Mouse (Mus musculus) neural tube, embryonic 15.5 days (tissue): ENCODE results near the gene Cdk16. TPM values are rescaled to one million over a fixed set of nuclear protein-coding genes. Genes with fewer than 3 reads are reported as not detected.
"Not testable (repeated sequence)": the region's sequence is repeated elsewhere in the genome, so short reads cannot be mapped to it uniquely, and the experiment has no call there.

ENCODE experiments used
- ATAC-seq: fragments of 200-750 bp; cut with Nextera tagmentation; 2 replicates; pipeline ENCODE4 v1.8.0; 2017; ENCODE audit warnings: mild to moderate bottlenecking, moderate TSS enrichment, moderate library complexity; ENCODE audit not compliant: low FRiP score
- H3K27ac ChIP-seq: fragments of 300-500 bp; sonication (generic); replicated peaks from 2 replicates; pipeline ENCODE4 v1.5.1; 2015; ENCODE audit warnings: mild to moderate bottlenecking, inconsistent platforms
- H3K27me3 ChIP-seq: fragments of 300-500 bp; sonication (generic); replicated peaks from 2 replicates; pipeline ENCODE4 v1.6.1; 2015; ENCODE audit warnings: inconsistent platforms
- H3K36me3 ChIP-seq: fragments of 300-500 bp; sonication (generic); 2 replicates; pipeline ENCODE4 v1.6.1; 2015; ENCODE audit warnings: inconsistent platforms
- H3K4me1 ChIP-seq: fragments of 300-500 bp; sonication (generic); 2 replicates; pipeline ENCODE4 v1.6.1; 2015; ENCODE audit warnings: inconsistent platforms
- H3K4me2 ChIP-seq: fragments of 300-500 bp; sonication (generic); 2 replicates; pipeline ENCODE4 v1.6.1; 2015; ENCODE audit warnings: inconsistent platforms, mild to moderate bottlenecking, moderate library complexity
- H3K4me3 ChIP-seq: fragments of 300-500 bp; sonication (generic); replicated peaks from 2 replicates; pipeline ENCODE4 v1.5.1; 2015; ENCODE audit warnings: mild to moderate bottlenecking, inconsistent platforms
- H3K9ac ChIP-seq: fragments of 300-500 bp; sonication (generic); replicated peaks from 2 replicates; pipeline ENCODE4 v1.6.1; 2015; ENCODE audit warnings: mild to moderate bottlenecking, inconsistent platforms
- H3K9me3 ChIP-seq: fragments of 300-500 bp; sonication (generic); replicated peaks from 2 replicates; pipeline ENCODE4 v1.6.1; 2016; ENCODE audit warnings: inconsistent platforms
- WGBS: fragments of 180-500 bp; shearing (Covaris S2); methylation state at CpG from one replicate; pipeline ENCODE4 v1.1.7; 2015; ENCODE audit warnings: mixed read lengths; 5-methylcytosine and 5-hydroxymethylcytosine counted together
- polyA plus RNA-seq: library from polyadenylated mRNA; unstranded; fragments of >200 nt; fragmentation: Nextera tagmentation; extraction: Ambion mirVana; gene quantifications from 2 replicates; pipeline ENCODE4 v1.2.1, GENCODE M21; 2015

The Cdk16 gene
- polyA plus RNA-seq, 1 experiment from 2014 or later: 167 TPM

DNA sequence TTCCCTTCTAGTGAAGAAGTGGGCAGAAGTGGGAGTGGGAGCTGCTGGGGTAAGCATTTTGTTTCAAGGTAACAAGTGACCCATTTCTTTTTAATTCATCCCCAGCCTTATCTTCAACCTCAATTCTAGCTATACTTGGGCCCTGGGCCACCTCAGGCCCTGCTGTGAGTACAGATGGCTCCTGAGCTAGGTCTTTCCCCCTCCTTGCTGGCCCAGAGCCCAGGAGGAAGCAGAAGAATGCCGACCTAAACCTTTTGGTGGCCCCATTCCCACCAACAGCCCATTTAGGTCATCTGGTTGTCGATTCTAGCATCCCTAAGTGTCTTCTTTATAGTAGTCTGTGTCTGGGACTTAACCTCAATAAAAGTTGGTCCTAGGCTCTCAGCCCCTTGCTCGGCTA, 3.8 kb downstream of the Cdk16 start:
- H3K4me2 ChIP-seq: no peak overlapping the region
- no peak overlapping the region for H3K4me3 ChIP-seq
- H3K4me1 ChIP-seq: peaks cover 19% of the 10 kb centered on the region
- peaks cover 26% of the 10 kb centered on the region for H3K36me3 ChIP-seq
- no peaks in the 10 kb centered on the region for H3K9me3 ChIP-seq
- ATAC-seq: no peak
- WGBS: 83% methylated on average over 3 of the region's 3 CpGs
- H3K27me3 ChIP-seq: no peaks in the 10 kb centered on the region
- H3K27ac ChIP-seq: no peak overlapping the region
- no peak overlapping the region for H3K9ac ChIP-seq

DNA sequence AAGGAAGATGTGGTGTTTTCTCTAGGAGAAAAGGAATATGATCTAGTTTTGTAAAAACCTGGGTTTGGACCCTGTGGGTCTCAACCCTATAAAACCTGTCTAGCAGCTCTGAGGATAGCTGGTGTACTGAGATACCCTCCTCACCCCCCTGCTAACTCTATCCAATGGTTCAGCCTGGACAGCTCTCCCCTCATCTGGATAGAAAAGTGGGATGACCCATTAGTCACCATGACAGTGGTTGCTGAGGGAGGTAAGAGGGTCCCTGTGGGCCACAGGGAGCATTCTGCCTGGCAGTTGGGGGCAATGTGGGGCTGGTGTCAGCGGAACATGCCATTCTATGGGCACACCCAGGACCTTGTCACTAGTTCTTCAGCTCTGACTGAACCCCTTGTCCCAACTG, 4.9 kb downstream of the Cdk16 start:
- peaks cover 13% of the 10 kb centered on the region for H3K4me1 ChIP-seq
- H3K4me2 ChIP-seq: no peak overlapping the region
- H3K27ac ChIP-seq: no peak overlapping the region
- H3K9ac ChIP-seq: no peak overlapping the region
- H3K27me3 ChIP-seq: no peaks in the 10 kb centered on the region
- H3K4me3 ChIP-seq: no peak overlapping the region
- 88% methylated on average over 1 of the region's 1 CpGs for WGBS
- ATAC-seq: no peak
- no peaks in the 10 kb centered on the region for H3K9me3 ChIP-seq
- H3K36me3 ChIP-seq: peaks cover 33% of the 10 kb centered on the region

DNA sequence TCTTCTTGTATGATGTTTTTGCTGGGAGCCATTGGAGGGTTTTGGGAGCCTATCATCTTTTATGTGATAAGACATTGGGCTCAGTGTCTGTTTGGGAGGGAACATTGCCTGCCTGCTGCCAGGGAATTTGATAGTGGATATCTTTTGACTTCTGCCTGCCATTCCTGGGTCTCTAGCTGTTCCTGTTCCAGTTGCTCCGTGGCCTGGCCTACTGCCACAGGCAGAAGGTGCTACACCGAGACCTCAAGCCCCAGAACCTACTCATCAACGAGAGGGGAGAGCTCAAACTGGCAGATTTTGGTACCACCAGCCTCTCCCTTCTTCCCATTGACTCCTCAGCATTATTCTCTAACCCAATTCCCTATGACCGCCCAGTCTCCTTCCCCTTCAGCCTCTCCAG, 8.1 kb downstream of the Cdk16 start:
- Histone ChIP-seq H3K4me3 (no peak overlapping the region), H3K27me3 (no peaks in the 10 kb centered on the region), H3K9ac (no peak overlapping the region), H3K4me2 (no peak overlapping the region), H3K9me3 (no peaks in the 10 kb centered on the region), H3K27ac (no peak overlapping the region), H3K36me3 (peaks cover 47% of the 10 kb centered on the region), H3K4me1 (no peaks in the 10 kb centered on the region)
- WGBS: 93% methylated on average over 4 of the region's 4 CpGs
- no peak for ATAC-seq

DNA sequence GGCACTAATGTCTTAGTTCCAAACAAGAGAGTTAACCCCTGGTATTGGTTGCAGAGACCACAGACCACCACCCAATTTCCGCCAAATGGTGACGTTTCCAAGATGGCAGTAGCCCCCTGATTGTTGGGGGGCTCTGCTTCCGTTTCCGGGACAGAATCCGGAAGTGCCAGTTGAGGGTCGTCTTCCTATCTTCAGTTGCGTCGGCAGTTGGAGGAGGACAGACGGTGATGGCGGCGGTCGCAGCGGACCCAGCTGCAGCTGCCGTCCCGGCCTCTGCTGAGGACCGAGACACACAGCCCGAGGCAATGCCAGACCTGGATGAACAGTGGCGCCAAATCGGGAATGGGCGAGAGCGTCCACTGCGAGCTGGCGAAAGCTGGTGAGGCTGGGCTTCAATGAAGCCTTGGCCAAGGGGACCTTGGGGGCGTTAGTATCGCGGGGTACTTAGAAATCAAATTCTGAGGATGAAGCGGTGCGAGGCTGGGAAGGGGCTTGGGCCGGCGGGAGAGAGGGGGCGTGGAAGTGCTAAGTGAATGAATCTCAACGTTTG, 16.1 kb downstream of the Cdk16 start, which contains the start of gene Usp11:
TSS of gene Usp11 (plus strand) at position 166 of the 550 bp plus-strand sequence.
- Histone ChIP-seq H3K36me3 (peaks cover 7% of the 10 kb centered on the region; the same call in 1 of the 2 replicates), H3K9me3 (no peaks in the 10 kb centered on the region), H3K4me1 (no peaks in the 10 kb centered on the region), H3K4me3 (peak within 1 kb of the TSS; percentile 60), H3K9ac (peak within 1 kb of the TSS; percentile 70), H3K27ac (peak within 1 kb of the TSS; percentile 91), H3K27me3 (no peaks in the 10 kb centered on the region), H3K4me2 (peak within 1 kb of the TSS; percentile 51)
- peak; percentile 93 for ATAC-seq
- WGBS: 25% methylated on average over 32 of the region's 32 CpGs

DNA sequence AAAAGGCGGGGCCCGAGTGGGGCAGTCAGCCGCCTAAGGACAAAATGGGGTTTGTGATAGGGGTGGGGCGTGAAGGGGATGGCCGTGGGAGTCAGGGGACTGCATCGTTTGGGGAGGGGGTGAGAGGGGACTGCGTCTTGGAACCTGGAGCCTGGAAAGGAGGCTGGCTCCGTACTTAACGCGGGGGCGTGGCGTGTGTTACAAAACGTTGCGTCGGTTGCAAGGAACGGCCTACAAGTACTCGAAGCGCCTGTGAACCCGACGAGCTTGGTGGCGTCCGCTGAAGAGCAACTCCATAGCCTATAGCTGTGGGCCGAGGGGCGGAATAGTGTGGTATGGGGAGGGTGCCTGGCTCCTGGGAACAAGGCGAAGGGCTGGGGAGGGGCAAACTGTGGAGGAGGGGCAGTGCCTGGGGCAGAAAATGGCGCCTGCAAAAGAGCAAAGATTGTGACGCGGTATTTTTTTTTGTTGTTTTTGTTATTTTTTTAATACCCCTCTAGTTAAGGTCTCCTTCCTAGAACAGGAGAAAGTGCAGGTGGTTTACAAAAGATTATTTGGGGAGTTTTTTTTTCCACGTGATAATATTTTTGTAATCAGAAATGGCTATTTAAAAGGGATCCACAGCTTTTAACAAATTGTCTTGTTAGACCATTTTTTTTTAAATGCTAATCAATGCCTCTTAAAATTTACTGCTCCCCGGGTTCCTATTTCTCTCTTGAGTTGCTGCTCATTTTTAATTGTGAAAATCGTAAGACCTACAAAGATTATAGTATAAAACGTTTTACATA, 16.7 kb downstream of the Cdk16 start:
- Histone ChIP-seq H3K4me2 (peak overlapping the region; percentile 51), H3K27ac (peak overlapping the region; percentile 91), H3K4me1 (no peaks in the 10 kb centered on the region), H3K4me3 (peak overlapping the region; percentile 60), H3K27me3 (no peaks in the 10 kb centered on the region), H3K9ac (peak overlapping the region; percentile 70), H3K36me3 (0 out of 2 replicates have a peak, but pooled peaks cover under 1% of the 10 kb centered on the region), H3K9me3 (no peaks in the 10 kb centered on the region)
- peak; percentile 86 for ATAC-seq
- 22% methylated on average over 32 of the region's 32 CpGs for WGBS

DNA sequence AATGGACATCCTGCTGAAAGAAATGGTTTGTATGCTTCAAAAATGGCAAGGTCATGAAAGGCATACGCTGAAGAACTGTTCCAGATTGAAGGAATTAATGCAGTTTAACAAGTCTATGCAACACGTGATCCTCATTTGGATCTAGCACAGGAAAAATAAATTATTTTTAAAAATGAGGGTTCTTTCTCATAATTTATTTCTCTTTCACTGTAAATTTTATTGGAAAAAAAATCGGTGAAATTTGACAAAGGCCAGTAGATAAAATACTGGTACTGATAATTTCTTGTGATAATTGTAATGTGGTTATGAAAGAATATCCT, 17.3 kb downstream of the Cdk16 start:
- Histone ChIP-seq H3K4me2 (peak overlapping the region; percentile 51), H3K4me1 (no peaks in the 10 kb centered on the region), H3K27me3 (no peaks in the 10 kb centered on the region), H3K27ac (no peak overlapping the region), H3K9me3 (no peaks in the 10 kb centered on the region), H3K4me3 (peak overlapping the region; percentile 60), H3K9ac (no peak overlapping the region), H3K36me3 (no peaks in the 10 kb centered on the region)
- no peak for ATAC-seq
- WGBS: 29% methylated on average over 3 of the region's 3 CpGs

DNA sequence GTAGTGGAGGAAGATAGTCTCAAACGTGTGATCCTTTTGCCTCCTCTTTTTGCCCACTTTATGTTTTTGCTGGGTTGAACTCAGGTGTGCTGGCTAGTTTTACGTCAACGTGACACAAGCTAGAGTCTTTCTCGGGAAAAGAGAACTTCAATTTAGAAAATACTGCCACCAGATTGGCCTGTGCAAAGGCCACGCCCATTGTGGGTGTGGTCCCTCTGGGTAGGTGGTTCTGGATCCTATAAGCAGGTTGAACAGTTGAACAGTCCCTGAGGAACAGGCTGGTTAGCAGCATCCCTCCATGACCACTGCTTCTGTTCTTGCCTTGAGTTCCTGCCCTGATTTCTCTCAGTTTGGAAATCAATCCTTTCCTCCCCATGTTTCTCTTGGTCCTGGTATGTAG, 40.9 kb downstream of the Cdk16 start:
- no peaks in the 10 kb centered on the region for H3K27me3 ChIP-seq
- ATAC-seq: no peak
- H3K36me3 ChIP-seq: no peaks in the 10 kb centered on the region
- H3K27ac ChIP-seq: no peak overlapping the region
- 72% methylated on average over 5 of the region's 5 CpGs for WGBS
- no peaks in the 10 kb centered on the region for H3K4me1 ChIP-seq
- no peaks in the 10 kb centered on the region for H3K9me3 ChIP-seq
- H3K4me2 ChIP-seq: no peak overlapping the region
- H3K9ac ChIP-seq: no peak overlapping the region
- no peak overlapping the region for H3K4me3 ChIP-seq

DNA sequence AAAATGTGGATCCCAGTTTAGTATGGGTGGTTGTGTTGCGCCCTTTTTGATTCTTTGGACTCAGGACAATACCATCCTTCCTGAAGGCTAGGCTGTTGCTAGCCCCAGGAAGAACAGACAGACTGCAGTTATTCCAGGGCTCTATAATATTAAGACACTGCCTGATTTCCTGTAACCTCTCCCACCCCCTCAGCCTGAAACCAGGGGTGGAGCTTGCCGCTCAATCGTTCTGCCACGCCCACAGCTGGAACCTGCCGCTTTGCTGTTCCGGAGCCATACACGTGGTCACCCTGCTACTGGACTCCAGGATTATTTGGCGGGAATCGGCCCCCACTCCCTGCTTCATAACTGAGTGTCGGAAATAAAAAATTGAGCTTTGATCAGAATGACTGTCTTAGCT, 42.3 kb downstream of the Cdk16 start:
- not testable (repeated sequence) for ATAC-seq

DNA sequence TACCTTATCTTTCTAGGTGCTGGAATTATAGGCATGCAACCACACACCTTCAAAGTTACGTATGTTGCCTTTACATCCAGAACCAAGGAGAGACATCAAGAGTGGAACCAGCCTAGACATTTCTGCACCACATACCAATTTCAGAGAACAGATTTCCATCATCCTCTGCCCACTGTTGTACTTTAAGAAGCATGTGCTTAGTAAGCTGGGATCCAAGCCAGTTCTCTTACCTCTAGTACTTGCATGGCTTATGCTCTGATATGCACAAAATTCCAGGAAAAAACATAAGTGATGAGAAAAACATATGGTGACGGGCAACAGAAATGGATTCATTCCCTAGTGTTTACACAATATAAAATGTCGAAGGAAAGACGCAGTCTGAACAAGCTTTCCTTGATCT, 48.7 kb downstream of the Cdk16 start:
- no peak for ATAC-seq
- Histone ChIP-seq H3K9me3 (no peaks in the 10 kb centered on the region), H3K27me3 (no peaks in the 10 kb centered on the region), H3K4me2 (no peak overlapping the region), H3K36me3 (no peaks in the 10 kb centered on the region), H3K27ac (no peak overlapping the region), H3K9ac (no peak overlapping the region), H3K4me3 (no peak overlapping the region), H3K4me1 (no peaks in the 10 kb centered on the region)
- WGBS: 94% methylated on average over 4 of the region's 4 CpGs

More for the DNA sequence above, 42.3 kb downstream of the Cdk16 start:
- not testable (repeated sequence) for H3K4me2 ChIP-seq, H3K27me3 ChIP-seq, H3K4me1 ChIP-seq, H3K9me3 ChIP-seq, H3K9ac ChIP-seq, H3K27ac ChIP-seq, H3K4me3 ChIP-seq, H3K36me3 ChIP-seq
- 49% methylated on average over 10 of the region's 10 CpGs for WGBS

DNA sequence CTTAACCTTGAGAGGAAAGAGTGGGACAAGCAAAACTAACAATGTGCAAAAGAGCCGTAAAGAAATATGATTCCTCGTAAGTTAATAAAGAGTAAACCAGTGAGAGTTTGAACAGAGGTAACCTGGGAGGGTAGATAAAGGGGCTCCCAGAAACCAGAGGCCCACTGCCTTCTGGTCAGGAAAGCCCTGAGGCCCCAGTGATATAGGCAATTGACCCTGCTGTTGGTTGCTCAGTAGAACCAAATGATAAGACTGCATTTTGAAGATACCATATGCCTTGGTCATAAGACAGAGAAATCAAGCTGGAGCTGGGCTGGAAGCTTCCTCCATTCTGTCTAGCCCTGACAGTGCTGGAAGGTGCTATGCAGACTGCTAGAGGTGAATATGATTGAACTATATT, 61.1 kb downstream of the Cdk16 start:
- 94% methylated on average over 2 of the region's 2 CpGs for WGBS
- H3K4me3 ChIP-seq: no peak overlapping the region
- H3K9ac ChIP-seq: no peak overlapping the region
- no peak overlapping the region for H3K27ac ChIP-seq
- no peak overlapping the region for H3K4me2 ChIP-seq
- no peaks in the 10 kb centered on the region for H3K36me3 ChIP-seq
- H3K4me1 ChIP-seq: no peaks in the 10 kb centered on the region
- H3K27me3 ChIP-seq: no peaks in the 10 kb centered on the region
- H3K9me3 ChIP-seq: no peaks in the 10 kb centered on the region
- no peak for ATAC-seq
